Mouse (Mus musculus) G1E (cell line): Measurements from ENCODE around the gene Gm30083.

Experiments used
- CTCF ChIP-seq: IDR thresholded peaks from 2 replicates; pipeline ENCODE4 v1.5.1; 2012; ENCODE audit warnings: low read depth, low read length, inconsistent platforms, mixed read lengths
- GATA1 ChIP-seq: IDR thresholded peaks from 2 replicates; pipeline ENCODE4 v1.6.1; 2012; ENCODE audit warnings: borderline replicate concordance, low read length, inconsistent platforms, mixed read lengths
- GATA2 ChIP-seq: IDR thresholded peaks from 2 replicates; pipeline ENCODE4 v1.6.1; 2012; ENCODE audit warnings: low read depth, low read length, inconsistent platforms, borderline replicate concordance
- POLR2AphosphoS5 ChIP-seq: IDR thresholded peaks from 2 replicates; pipeline ENCODE4 v1.6.1; 2012; ENCODE audit warnings: low read depth, low read length, inconsistent platforms; ENCODE audit not compliant: insufficient replicate concordance
- TAL1 ChIP-seq: conservative IDR thresholded peaks from 2 replicates; pipeline ENCODE4 v1.6.1; 2012; ENCODE audit warnings: low read depth, low read length, inconsistent platforms, mixed read lengths

DNA sequence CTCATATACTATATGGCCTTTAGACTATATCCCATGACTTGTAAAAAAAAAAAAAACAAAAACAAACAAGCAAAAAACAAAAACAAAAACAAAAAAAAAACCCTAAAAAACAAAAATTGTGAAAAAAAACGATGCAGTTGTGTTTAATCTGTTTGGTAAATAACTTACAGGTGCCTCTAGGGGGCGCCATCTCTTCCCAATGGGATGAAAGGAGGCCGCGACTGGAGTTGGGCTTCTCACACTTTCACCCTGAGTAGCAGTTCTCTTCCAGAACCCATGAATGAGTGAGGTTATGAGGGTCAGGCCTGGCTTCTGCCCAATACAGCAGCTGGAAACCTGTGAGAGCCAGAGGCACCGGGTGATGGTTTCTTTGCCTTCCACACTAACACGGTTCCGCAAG lies 49.3 kb downstream of the Gm30083 start:
- TF ChIP-seq CTCF = no peak
- no peak for TF ChIP-seq TAL1
- TF ChIP-seq GATA1 = no peak
- no peak for TF ChIP-seq GATA2
- TF ChIP-seq POLR2AphosphoS5 = no peak
